In genomic region chr11:72488753-72489271, GRCm38 (mm10) we compare ENCODE assay signal across 9 mouse cellular contexts. TPM values are rescaled to one million over a fixed set of nuclear protein-coding genes. Genes with fewer than 3 reads are reported as not detected.
DNase-seq lines count a peak whose midpoint lies in the region; ATAC-seq lines count a peak whose summit lies in the region.
"Had no signal": no experiment of that assay in that cellular context is flagged by ENCODE, and none has a peak within 500 bp of the region (broad histone marks: within the 10 kb centered on the region; RNA-seq: fewer than 3 reads in every experiment).

No protein-coding gene starts in this region.

- peaks cover 37% of the 10 kb centered on the region for H3K27me3 ChIP-seq in forebrain, embryonic 13.5 days
- H3K27me3 ChIP-seq in intestine, embryonic 14.5 days (replicated peaks; ENCODE audit: control insufficient read depth, insufficient read depth, low read length) = peaks cover 35% of the 10 kb centered on the region
- H3K27me3 ChIP-seq in limb, embryonic 12.5 days = peaks cover 65% of the 10 kb centered on the region

- H3K9me3 ChIP-seq in forebrain, embryonic 13.5 days (replicated peaks) = no peaks in the 10 kb centered on the region
- no peaks in the 10 kb centered on the region for H3K9me3 ChIP-seq in intestine, embryonic 14.5 days (ENCODE audit: control insufficient read depth, low read length)
- H3K9me3 ChIP-seq in limb, embryonic 12.5 days = no peaks in the 10 kb centered on the region

- no peaks in the 10 kb centered on the region for H3K36me3 ChIP-seq in forebrain, embryonic 13.5 days (ENCODE audit: poor library complexity, severe bottlenecking)
- H3K36me3 ChIP-seq in intestine, embryonic 14.5 days (ENCODE audit: control insufficient read depth, insufficient read depth, low read length) = no peaks in the 10 kb centered on the region
- no peaks in the 10 kb centered on the region for H3K36me3 ChIP-seq in limb, embryonic 12.5 days

- peak overlapping the region; percentile 64 for H3K4me3 ChIP-seq in forebrain, embryonic 13.5 days
- H3K4me3 ChIP-seq in intestine, embryonic 14.5 days (ENCODE audit: low read depth, low read length) = peak overlapping the region; percentile 49
- peak overlapping the region; percentile 62 for H3K4me3 ChIP-seq in limb, embryonic 12.5 days (replicated peaks)

- H3K27ac ChIP-seq in forebrain, embryonic 13.5 days = peak overlapping the region; percentile 86
- no peak overlapping the region for H3K27ac ChIP-seq in intestine, embryonic 14.5 days (ENCODE audit: low read depth)
- H3K27ac ChIP-seq in limb, embryonic 12.5 days = no peak overlapping the region
- H3K27ac ChIP-seq: macrophage had no signal

- peak overlapping the region; percentile 79 for H3K9ac ChIP-seq in forebrain, embryonic 13.5 days
- peak overlapping the region; percentile 36 for H3K9ac ChIP-seq in intestine, embryonic 14.5 days (ENCODE audit: low read length)
- H3K9ac ChIP-seq in limb, embryonic 12.5 days (replicated peaks) = peak overlapping the region; percentile 63

- peak; percentile 65 for ATAC-seq in forebrain, embryonic 13.5 days
- peak; percentile 20; the same call in 1 of the 2 replicates for ATAC-seq in intestine, embryonic 14.5 days (replicated peaks; ENCODE audit: low FRiP score, low TSS enrichment, low read depth)
- ATAC-seq in limb, embryonic 12.5 days (ENCODE audit: insufficient number of reproducible peaks, insufficient read depth, low FRiP score, low TSS enrichment, low read depth) = peak; percentile 35; the same call in 1 of the 2 replicates
- no peak for ATAC-seq in CD4-positive, CD25-positive, alpha-beta regulatory T cell, adult 4 months

- H3K4me2 ChIP-seq in forebrain, embryonic 13.5 days = peak overlapping the region; percentile 89
- H3K4me2 ChIP-seq in intestine, embryonic 14.5 days (ENCODE audit: low read length) = peak overlapping the region; percentile 94
- peak overlapping the region; percentile 97 for H3K4me2 ChIP-seq in limb, embryonic 12.5 days

- WGBS in forebrain, embryonic 13.5 days = under 1% methylated on average over 37 of the region's 38 CpGs
- 1% methylated on average over 38 of the region's 38 CpGs for WGBS in intestine, embryonic 14.5 days
- WGBS in limb, embryonic 12.5 days = 1% methylated on average over 38 of the region's 38 CpGs

- H3K4me1 ChIP-seq in forebrain, embryonic 13.5 days = peaks cover 37% of the 10 kb centered on the region
- peaks cover 8% of the 10 kb centered on the region; the same call in 1 of the 2 replicates for H3K4me1 ChIP-seq in intestine, embryonic 14.5 days (replicated peaks; ENCODE audit: control insufficient read depth, insufficient read depth, low read length)
- peaks cover 17% of the 10 kb centered on the region for H3K4me1 ChIP-seq in limb, embryonic 12.5 days (replicated peaks)

- DNase-seq in cerebellum, adult 11-12 months = peak; percentile 34
- DNase-seq in cerebellum, adult 9-10 months = no peak
- DNase-seq in adrenal gland, postnatal 25 days = peak; percentile 9
- peak; percentile 74 for DNase-seq in intestine, embryonic 14.5 days (ENCODE audit: low spot score)
- DNase-seq in neural tube, embryonic 10.5 days (ENCODE audit: extremely low spot score, low spot score) = peak; percentile 60

RNA-seq across cellular contexts. Expression of gene Spns2, which starts 0.9 kb away (rescaled TPM):
- 2.2 and 3.3 TPM in 2 replicates for total RNA-seq in adrenal gland, postnatal 25 days (2021)
- 3.5 and 3.6 TPM in 2 replicates for polyA plus RNA-seq in forebrain, embryonic 13.5 days (2015; fragmentation: Nextera tagmentation; extraction: Ambion mirVana)
- polyA plus RNA-seq in intestine, embryonic 14.5 days (2014; fragmentation: Nextera tagmentation; extraction: Ambion mirVana) = 2.2 and 4.3 TPM in 2 replicates
- 2.1 and 2.2 TPM in 2 replicates for polyA plus RNA-seq in limb, embryonic 12.5 days (2016; fragmentation: Nextera tagmentation; extraction: Ambion mirVana)
- polyA plus RNA-seq in CD4-positive, CD25-positive, alpha-beta regulatory T cell, adult 4 months (2017; shearing (Covaris generic)) = not detected
- polyA plus RNA-seq: macrophage had no signal

RNA-seq across cellular contexts. Expression of gene Mybbp1a, which starts 47.7 kb away (rescaled TPM):
- 83.9 and 101 TPM in 2 replicates for total RNA-seq in adrenal gland, postnatal 25 days (2021)
- 111 and 122 TPM in 2 replicates for polyA plus RNA-seq in forebrain, embryonic 13.5 days (2015; fragmentation: Nextera tagmentation; extraction: Ambion mirVana)
- 173 and 184 TPM in 2 replicates for polyA plus RNA-seq in intestine, embryonic 14.5 days (2014; fragmentation: Nextera tagmentation; extraction: Ambion mirVana)
- 173 and 176 TPM in 2 replicates for polyA plus RNA-seq in limb, embryonic 12.5 days (2016; fragmentation: Nextera tagmentation; extraction: Ambion mirVana)
- polyA plus RNA-seq in CD4-positive, CD25-positive, alpha-beta regulatory T cell, adult 4 months (2017; shearing (Covaris generic)) = 100 to 1,000 TPM in 1 of 2 experiments, 10 to 100 TPM in 1; 73.7 to 102 TPM

RNA-seq across cellular contexts. Expression of gene Ggt6, which starts 53.5 kb away (rescaled TPM):
- 3.7 and 4.4 TPM in 2 replicates for total RNA-seq in adrenal gland, postnatal 25 days (2021)
- polyA plus RNA-seq in forebrain, embryonic 13.5 days (2015; fragmentation: Nextera tagmentation; extraction: Ambion mirVana) = not detected in 2 replicates
- 6.7 and 7.0 TPM in 2 replicates for polyA plus RNA-seq in intestine, embryonic 14.5 days (2014; fragmentation: Nextera tagmentation; extraction: Ambion mirVana)
- 0.15 and 0.36 TPM in 2 replicates for polyA plus RNA-seq in limb, embryonic 12.5 days (2016; fragmentation: Nextera tagmentation; extraction: Ambion mirVana)
- not detected for polyA plus RNA-seq in CD4-positive, CD25-positive, alpha-beta regulatory T cell, adult 4 months (2017; shearing (Covaris generic))
- polyA plus RNA-seq: macrophage had no signal
